Mouse (Mus musculus) spleen, adult 2 months (tissue): ENCODE data around the gene Coro7.

Experiments
- CTCF ChIP-seq: fragments of 200-500 bp; IDR thresholded peaks from 2 replicates; pipeline ENCODE4 v1.5.1; 2011; ENCODE audit warnings: mild to moderate bottlenecking, inconsistent platforms; ENCODE audit not compliant: insufficient read depth, insufficient read length, insufficient replicate concordance; ENCODE audit errors: extremely low read depth
- POLR2A ChIP-seq: fragments of 200-500 bp; IDR thresholded peaks from 2 replicates; pipeline ENCODE4 v1.6.1; 2011; ENCODE audit warnings: low read depth, low read length, inconsistent platforms

DNA sequence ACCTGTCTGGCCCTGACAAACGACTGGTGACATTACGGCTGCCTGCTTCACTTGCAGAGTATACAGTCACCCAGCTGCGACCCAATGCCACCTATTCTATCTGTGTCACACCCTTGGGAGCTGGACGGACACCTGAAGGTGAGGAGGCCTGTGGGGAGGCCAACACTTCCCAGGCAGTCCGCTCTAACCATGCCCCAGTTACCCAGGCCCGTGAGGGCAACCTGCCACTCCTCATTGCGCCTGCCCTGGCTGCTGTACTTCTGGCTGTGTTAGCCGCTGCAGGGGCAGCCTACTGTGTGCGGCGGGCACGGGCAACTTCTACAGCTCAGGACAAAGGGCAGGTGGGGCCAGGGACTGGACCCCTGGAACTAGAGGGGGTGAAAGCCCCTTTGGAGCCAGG is 29.9 kb downstream of the Coro7 start:
- TF ChIP-seq CTCF (no peak), POLR2A (no peak)
